In the genomic region with DNA sequence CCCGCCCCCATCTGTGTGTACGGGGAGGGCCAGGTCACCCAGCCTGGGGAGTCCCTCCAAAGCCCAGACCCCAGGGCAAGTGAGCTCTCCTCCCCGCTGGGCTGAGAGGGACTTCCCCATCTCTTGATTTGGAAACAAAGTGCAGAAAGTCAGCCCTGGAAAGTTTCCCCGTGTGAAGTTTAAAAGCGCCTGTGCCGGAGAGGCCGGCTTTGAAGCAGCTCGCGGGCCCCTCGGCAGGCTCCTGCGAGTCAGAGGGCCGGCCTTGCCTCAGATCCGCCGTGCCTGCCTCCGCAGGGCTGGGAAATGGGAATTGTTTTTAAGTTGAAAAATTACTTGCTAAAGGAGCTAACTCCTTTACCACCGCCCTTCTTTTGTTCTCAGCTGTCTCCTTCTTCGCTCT, we compare ENCODE assay signal across 1 mouse cellular context.
TF ChIP-seq lines count a peak whose summit lies in the region.

No protein-coding gene starts in this region.

TF ChIP-seq in CH12.LX, 34 proteins besides CTCF, POLR2A, EP300 and RAD21 (continued from another document):
- TF ChIP-seq E2F4 (IDR thresholded peaks at IDR 0.05; ENCODE audit: insufficient replicate concordance, low read depth, low read length) (no peak), HCFC1 (IDR thresholded peaks at IDR 0.05; ENCODE audit: low read depth, low read length) (no peak; the same call in 1 of the 2 replicates), ZKSCAN1 (IDR thresholded peaks at IDR 0.05; ENCODE audit: borderline replicate concordance, low read depth, low read length) (no peak), MAFK (IDR thresholded peaks at IDR 0.05; ENCODE audit: insufficient replicate concordance, low read length) (no peak), UBTF (IDR thresholded peaks at IDR 0.05; ENCODE audit: low read depth, low read length) (peak; percentile 94), JUND (conservative IDR thresholded peaks at IDR 0.05; ENCODE audit: low read depth, low read length) (no peak; the same call in 1 of the 2 replicates)
